Mouse (Mus musculus): ENCODE measurements around the gene Tsr3. TPM values are rescaled to one million over a fixed set of nuclear protein-coding genes. Genes with fewer than 3 reads are reported as not detected.

The Tsr3 gene
- total RNA-seq, 4 experiments from 2014 or later, result 14.2 to 19.1 (median 15.6) TPM

GRCm38 (mm10) chr17:25290411-25290810 is 50.4 kb downstream of the Tsr3 start:
- DNase-seq (ENCODE audit: low spot score in 2 of 2), result no peak

Small RNAs within 50 kb of the gene (microRNA-seq; reads per million reads assigned to microRNA genes)
- not detected for gene Mir3547

Other genes starting within 250 kb of the Tsr3 start
- gene Cramp1l, start 224.4 kb upstream of the Tsr3 start, total RNA-seq (2022), result 1 to 10 TPM; 6.2 to 6.9 (median 6.7) TPM
- 1 to 10 TPM; 1.4 to 2.7 (median 2.3) TPM for gene Ift140, start 224.1 kb upstream of the Tsr3 start, total RNA-seq (2022)
- 10 to 100 TPM in 1 of 4 experiments, 1 to 10 TPM in 3; 7.9 to 10.7 (median 8.2) TPM for gene Tmem204, start 156.6 kb upstream of the Tsr3 start, total RNA-seq (2022)
- gene Telo2, start 124.2 kb upstream of the Tsr3 start, total RNA-seq (2022), result 1 to 10 TPM; 4.2 to 8.6 (median 6.0) TPM
- gene Ptx4, start 119.4 kb upstream of the Tsr3 start, total RNA-seq (2022), result 1 to 10 TPM in 1 of 4 experiments, under 1 TPM in 3; 0.58 to 2.4 (median 0.79) TPM
- 10 to 100 TPM; 13.0 to 18.3 (median 16.0) TPM for gene Clcn7, start 106.8 kb upstream of the Tsr3 start, total RNA-seq (2022)
- not detected for gene Ccdc154, start 77.7 kb upstream of the Tsr3 start, total RNA-seq (2022)
- not detected for gene Gm38655, start 64.7 kb upstream of the Tsr3 start, total RNA-seq (2022)
- 10 to 100 TPM; 13.8 to 15.5 (median 14.8) TPM for gene BC003965, start 55.6 kb upstream of the Tsr3 start, total RNA-seq (2022)
- 1 to 10 TPM; 3.2 to 5.4 (median 4.3) TPM for gene Unkl, start 51.8 kb upstream of the Tsr3 start, total RNA-seq (2022)
- gene Gnptg, start within 50 bp of the Tsr3 start, total RNA-seq (2022), result 10 to 100 TPM; 12.8 to 17.2 (median 14.8) TPM
- gene Baiap3, start 16.2 kb downstream of the Tsr3 start, total RNA-seq (2022), result not detected
- gene Ube2i, start 34.5 kb downstream of the Tsr3 start, total RNA-seq (2022), result 10 to 100 TPM; 57.0 to 66.7 (median 58.0) TPM
- under 1 TPM; 0.27 to 0.56 (median 0.33) TPM for gene Prss34, start 58.2 kb downstream of the Tsr3 start, total RNA-seq (2022)
- gene Prss28, start 68.5 kb downstream of the Tsr3 start, total RNA-seq (2022), result not detected
- gene Prss29, start 78.5 kb downstream of the Tsr3 start, total RNA-seq (2022), result not detected
- gene Tpsab1, start 105.4 kb downstream of the Tsr3 start, total RNA-seq (2022), result 1 to 10 TPM in 3 of 4 experiments, under 1 TPM in 1; 0.29 to 2.2 (median 1.2) TPM
- gene Tpsb2, start 126.1 kb downstream of the Tsr3 start, total RNA-seq (2022), result 1 to 10 TPM; 1.7 to 5.9 (median 3.9) TPM
- not detected for gene Tpsg1, start 129.1 kb downstream of the Tsr3 start, total RNA-seq (2022)
- gene Cacna1h, start 193.6 kb downstream of the Tsr3 start, total RNA-seq (2022), result 1 to 10 TPM in 3 of 4 experiments, under 1 TPM in 1; 0.68 to 1.7 (median 1.6) TPM
- not detected for gene Tekt4, start 214.4 kb downstream of the Tsr3 start, total RNA-seq (2022)